Mouse (Mus musculus) liver, postnatal 0 days (tissue): ENCODE measurements at regions not wholly inside any gene's neighbourhood (a gene's known extent, or its start where the extent isn't known, plus 50 kb on each side); places are given as distances from the start of the nearest gene placed in this dataset.

Source experiments
- CTCF ChIP-seq: sonication (generic); IDR thresholded peaks from 2 replicates; pipeline ENCODE4 v1.5.1; 2016; ENCODE audit warnings: antibody characterized with exemption, low read depth
- EP300 ChIP-seq: IDR thresholded peaks from 2 replicates; pipeline ENCODE4 v1.6.1; 2016; ENCODE audit warnings: antibody characterized with exemption, low read depth, mild to moderate bottlenecking

DNA sequence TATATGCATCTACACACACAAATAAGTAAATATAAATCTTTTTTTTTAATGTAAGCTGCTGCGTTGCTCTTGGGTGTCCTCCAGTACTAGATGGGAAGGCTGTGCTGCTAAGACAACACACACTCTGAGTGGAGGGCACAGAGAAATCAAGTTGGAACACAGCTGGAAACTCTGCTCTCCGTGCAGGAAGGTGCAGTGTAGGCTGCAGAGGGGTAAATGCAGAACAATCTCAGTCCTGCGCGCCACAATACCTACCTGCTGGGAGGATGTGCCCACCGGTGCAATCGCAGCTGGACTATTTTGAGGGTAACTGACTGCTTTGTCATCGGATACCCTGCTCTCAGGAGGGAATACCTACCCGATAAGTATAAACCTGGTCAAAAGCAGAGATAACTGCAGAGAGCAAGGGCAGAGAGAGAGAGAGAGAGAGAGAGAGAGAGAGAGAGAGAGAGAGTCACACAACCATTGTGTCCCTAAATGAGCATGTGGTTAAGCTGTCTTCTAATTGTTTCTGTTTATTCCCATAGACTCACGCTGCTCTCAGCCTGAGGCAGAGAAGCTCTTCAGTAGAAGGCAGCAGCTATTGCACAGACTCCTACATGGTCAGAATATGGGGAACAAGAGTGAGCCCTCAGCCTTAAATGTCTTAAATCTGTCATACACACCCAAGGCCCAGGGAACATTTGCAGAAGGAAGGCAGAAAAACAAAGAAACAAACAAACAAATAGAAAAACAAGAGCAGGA, 167.9 kb upstream of the Jade1 start:
- TF ChIP-seq CTCF, result no peak
- TF ChIP-seq EP300, result no peak
